In the genomic region with DNA sequence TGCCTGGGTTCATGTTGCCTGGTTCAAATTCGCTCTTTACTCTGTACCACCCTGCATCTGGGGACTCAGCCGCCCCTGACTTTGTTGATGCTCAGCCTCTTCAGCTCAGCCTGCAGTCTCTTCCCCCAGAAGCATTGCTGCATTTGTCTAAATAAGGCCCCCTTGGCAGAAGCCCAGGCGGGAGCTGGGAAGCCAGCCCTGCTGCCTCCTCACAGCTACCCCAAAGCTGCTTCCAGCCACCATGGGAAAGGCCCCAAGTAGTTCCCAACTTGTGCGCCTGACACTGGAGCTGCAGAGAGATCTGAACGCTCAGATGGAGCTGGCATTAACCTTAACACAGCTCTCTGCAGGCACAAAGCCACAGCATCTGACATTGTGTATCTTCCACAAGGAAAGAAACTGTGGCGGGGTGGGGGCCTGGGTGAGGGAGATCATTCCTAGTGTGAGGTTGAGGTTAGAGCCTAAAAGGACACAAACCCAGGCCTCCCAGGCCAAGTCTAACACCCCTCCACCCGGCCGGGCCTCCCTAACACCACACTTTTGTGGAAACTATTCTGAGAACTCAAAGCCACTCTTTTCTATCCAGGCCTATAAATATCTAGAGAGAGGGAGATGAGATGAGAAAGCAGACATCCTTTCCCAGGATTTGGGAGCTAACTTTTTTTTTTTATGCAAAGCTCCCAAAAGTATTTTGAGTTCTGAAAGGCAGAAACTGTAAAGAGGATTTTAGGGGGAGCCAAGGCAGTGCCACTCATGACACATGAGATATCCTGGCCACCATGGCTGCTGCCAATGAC, we compare ENCODE assay signal across 8 mouse cellular contexts. TPM values are rescaled to one million over a fixed set of nuclear protein-coding genes. Genes with fewer than 3 reads are reported as not detected.
DNase-seq lines count a peak whose midpoint lies in the region; ATAC-seq and TF ChIP-seq lines count a peak whose summit lies in the region.
"Had no signal": no experiment of that assay in that cellular context is flagged by ENCODE, and none has a peak within 500 bp of the region (broad histone marks: within the 10 kb centered on the region; RNA-seq: fewer than 3 reads in every experiment).

No protein-coding gene starts in this region.

- no peaks in the 10 kb centered on the region for H3K27me3 ChIP-seq in midbrain, embryonic 14.5 days (ENCODE audit: control insufficient read depth, insufficient read depth, low read length)
- no peaks in the 10 kb centered on the region for H3K27me3 ChIP-seq in midbrain, embryonic 11.5 days (ENCODE audit: control insufficient read depth, insufficient read depth, low read length)
- no peaks in the 10 kb centered on the region for H3K27me3 ChIP-seq in heart, adult 2 months (ENCODE audit: control insufficient read depth, insufficient read depth, low read length)
- H3K27me3 ChIP-seq: neural tube, embryonic 13.5 days had no signal

- no peak for TF ChIP-seq CTCF in heart, adult 2 months (IDR thresholded peaks at IDR 0.05)

- no peaks in the 10 kb centered on the region for H3K79me2 ChIP-seq in heart, adult 2 months (replicated peaks; ENCODE audit: control insufficient read depth, insufficient read depth, low read length)

- intact Hi-C loops in heart, adult 2 months (cut with DNase I): no loop called here

- H3K27ac ChIP-seq in midbrain, embryonic 14.5 days (replicated peaks; ENCODE audit: low read depth, low read length): no peak overlapping the region
- no peak overlapping the region for H3K27ac ChIP-seq in midbrain, embryonic 11.5 days (ENCODE audit: low read depth, low read length)
- H3K27ac ChIP-seq in heart, adult 2 months: peak overlapping the region; percentile 74
- H3K27ac ChIP-seq: neural tube, embryonic 13.5 days had no signal

- no peaks in the 10 kb centered on the region for H3K36me3 ChIP-seq in midbrain, embryonic 14.5 days (ENCODE audit: control insufficient read depth, insufficient read depth, low read length)
- no peaks in the 10 kb centered on the region for H3K36me3 ChIP-seq in midbrain, embryonic 11.5 days (ENCODE audit: control insufficient read depth, insufficient read depth, low read length)
- H3K36me3 ChIP-seq in heart, adult 2 months (ENCODE audit: control insufficient read depth, insufficient read depth, low read length): peaks cover 10% of the 10 kb centered on the region
- H3K36me3 ChIP-seq: neural tube, embryonic 13.5 days had no signal

- H3K4me1 ChIP-seq in midbrain, embryonic 14.5 days (ENCODE audit: control insufficient read depth, insufficient read depth, low read length): no peaks in the 10 kb centered on the region
- no peaks in the 10 kb centered on the region for H3K4me1 ChIP-seq in midbrain, embryonic 11.5 days (ENCODE audit: control insufficient read depth, insufficient read depth, low read length)
- H3K4me1 ChIP-seq in heart, adult 2 months (ENCODE audit: control insufficient read depth, insufficient read depth, low read length): peaks cover 22% of the 10 kb centered on the region
- H3K4me1 ChIP-seq: neural tube, embryonic 13.5 days had no signal

- TF ChIP-seq EP300 in heart, adult 2 months (IDR thresholded peaks at IDR 0.05; ENCODE audit: insufficient read depth, low read depth, low read length): no peak

- no peak for ATAC-seq in midbrain, embryonic 14.5 days (ENCODE audit: low FRiP score, low TSS enrichment)
- no peak for ATAC-seq in midbrain, embryonic 11.5 days (ENCODE audit: low FRiP score)

- H3K4me2 ChIP-seq in midbrain, embryonic 14.5 days (ENCODE audit: low read length): no peak overlapping the region
- H3K4me2 ChIP-seq in midbrain, embryonic 11.5 days: no peak overlapping the region
- H3K4me2 ChIP-seq: neural tube, embryonic 13.5 days had no signal

- no peaks in the 10 kb centered on the region for H3K9me3 ChIP-seq in midbrain, embryonic 14.5 days (ENCODE audit: control insufficient read depth, low read length)
- no peaks in the 10 kb centered on the region for H3K9me3 ChIP-seq in midbrain, embryonic 11.5 days (ENCODE audit: control insufficient read depth, low read length)
- H3K9me3 ChIP-seq: neural tube, embryonic 13.5 days had no signal

- H3K4me3 ChIP-seq in midbrain, embryonic 14.5 days (replicated peaks; ENCODE audit: low read depth, low read length): no peak overlapping the region
- H3K4me3 ChIP-seq in midbrain, embryonic 11.5 days (ENCODE audit: low read depth, low read length): no peak overlapping the region
- H3K4me3 ChIP-seq in heart, adult 2 months: no peak overlapping the region
- H3K4me3 ChIP-seq: neural tube, embryonic 13.5 days had no signal

- WGBS in midbrain, embryonic 14.5 days: 76% methylated on average over 8 of the region's 8 CpGs
- 77% methylated on average over 8 of the region's 8 CpGs for WGBS in midbrain, embryonic 11.5 days
- WGBS in heart, adult 2 months: 39% methylated on average over 8 of the region's 8 CpGs

- no peak for TF ChIP-seq POLR2A in heart, adult 2 months (IDR thresholded peaks at IDR 0.05; ENCODE audit: insufficient read depth, low read depth, low read length)

- H3K9ac ChIP-seq in midbrain, embryonic 14.5 days (replicated peaks; ENCODE audit: low read length): no peak overlapping the region
- no peak overlapping the region for H3K9ac ChIP-seq in midbrain, embryonic 11.5 days (ENCODE audit: low read length)
- no peak overlapping the region for H3K9ac ChIP-seq in heart, adult 2 months (ENCODE audit: low read depth, low read length)
- H3K9ac ChIP-seq: neural tube, embryonic 13.5 days had no signal

- peak; percentile 52 for DNase-seq in midbrain, embryonic 14.5 days
- no peak for DNase-seq in midbrain, embryonic 11.5 days (ENCODE audit: low spot score, missing footprints)
- peak; percentile 60 to 68 for DNase-seq in heart, adult 2 months
- DNase-seq in layer of hippocampus, postnatal 14 days (ENCODE audit: low spot score in 2 of 2): peak; percentile 63 to 85
- peak; percentile 63 for DNase-seq in right cerebral cortex, adult 2 months (ENCODE audit: low spot score in 2 of 2)
- DNase-seq in adrenal gland, postnatal 25 days: no peak
- no peak for DNase-seq in cerebellum, adult 9-11 months

RNA-seq across cellular contexts. Expression of a gene that starts 59.1 kb away (rescaled TPM):
- 11.9 and 13.1 TPM in 2 replicates for polyA plus RNA-seq in midbrain, embryonic 14.5 days (2014; fragmentation: Nextera tagmentation; extraction: Ambion mirVana)
- polyA plus RNA-seq in midbrain, embryonic 11.5 days (2014; fragmentation: Nextera tagmentation; extraction: Ambion mirVana): 4.1 and 4.4 TPM in 2 replicates
- 10 to 100 TPM; 11.4 to 13.6 TPM for total RNA-seq in heart, adult 2 months (2021)
- polyA plus RNA-seq in heart, adult 2 months (2012; rRNA removed): 12.1 and 16.6 TPM in 2 replicates
- 10 to 100 TPM; 64.1 to 69.5 TPM for total RNA-seq in layer of hippocampus, postnatal 14 days (2021)
- total RNA-seq in adrenal gland, postnatal 25 days (2021): 15.8 and 16.9 TPM in 2 replicates

Comparison
In these comparisons a context has a peak if more than half of its experiments do, and no peak if none do; other contexts are left out.
1. DNase-seq: peak in midbrain, embryonic 14.5 days (single experiment), heart, adult 2 months (2 of 2), layer of hippocampus, postnatal 14 days (2 of 2) and right cerebral cortex, adult 2 months (2 of 2); none in midbrain, embryonic 11.5 days (single experiment), adrenal gland, postnatal 25 days (single experiment) and cerebellum, adult 9-11 months (single experiment).